Mouse (Mus musculus): Measurements from ENCODE around the gene Fkbp1b.

- TF ChIP-seq CTCF (IDR thresholded peaks at IDR 0.05; ENCODE audit: insufficient read depth, low read depth, low read length), result no peak
- peak; percentile 28; the same call in 1 of the 2 replicates for TF ChIP-seq POLR2A (IDR thresholded peaks at IDR 0.05; ENCODE audit: insufficient read depth, low read depth, low read length)
Observed at GRCm38 (mm10) chr12:4842890-4843597, 1.7 kb upstream of the Fkbp1b start, which contains the start of gene Wdcp.

Measured in olfactory bulb, adult 2 months (tissue).